Mouse (Mus musculus): Measurements from ENCODE around the gene Zc3h13.

GRCm38 (mm10) chr14:75314484-75314883 lies 30.3 kb downstream of the Zc3h13 start:
- no peak for TF ChIP-seq MAX (IDR thresholded peaks at IDR 0.05)
- TF ChIP-seq CTCF (IDR thresholded peaks at IDR 0.05; ENCODE audit: control insufficient read depth, insufficient read depth, insufficient read length), result no peak
- no peak for TF ChIP-seq MYOG (IDR thresholded peaks at IDR 0.05; ENCODE audit: control insufficient read depth, extremely low read depth, insufficient read length)
